Mouse (Mus musculus) midbrain, embryonic 12.5 days (tissue): Measurements from ENCODE around the gene Olfr1415. TPM values are rescaled to one million over a fixed set of nuclear protein-coding genes. Genes with fewer than 3 reads are reported as not detected.

Experiments used
- ATAC-seq: fragments of 200-750 bp; cut with Nextera tagmentation; 2 replicates; pipeline ENCODE4 v1.8.0; 2017; ENCODE audit warnings: low read depth, moderate TSS enrichment, moderate library complexity; ENCODE audit not compliant: low FRiP score
- H3K27ac ChIP-seq: fragments of 300-500 bp; sonication (generic); replicated peaks from 2 replicates; pipeline ENCODE4 v1.5.1; 2016; ENCODE audit warnings: mild to moderate bottlenecking
- H3K27me3 ChIP-seq: fragments of 300-500 bp; sonication (generic); 2 replicates; pipeline ENCODE4 v1.6.1; 2016; ENCODE audit warnings: mild to moderate bottlenecking
- H3K36me3 ChIP-seq: fragments of 300-500 bp; sonication (generic); 2 replicates; pipeline ENCODE4 v1.6.1; 2016
- H3K4me1 ChIP-seq: fragments of 300-500 bp; sonication (generic); 2 replicates; pipeline ENCODE4 v1.6.1; 2016
- H3K4me2 ChIP-seq: fragments of 300-500 bp; sonication (generic); replicated peaks from 2 replicates; pipeline ENCODE4 v1.6.1; 2016; ENCODE audit warnings: mild to moderate bottlenecking, moderate library complexity
- H3K4me3 ChIP-seq: fragments of 300-500 bp; sonication (generic); 2 replicates; pipeline ENCODE4 v1.5.1; 2016; ENCODE audit warnings: mild to moderate bottlenecking
- H3K9ac ChIP-seq: fragments of 300-500 bp; sonication (generic); replicated peaks from 2 replicates; pipeline ENCODE4 v1.6.1; 2016; ENCODE audit warnings: mild to moderate bottlenecking, moderate library complexity
- H3K9me3 ChIP-seq: fragments of 300-500 bp; sonication (generic); 2 replicates; pipeline ENCODE4 v1.6.1; 2016; ENCODE audit warnings: mild to moderate bottlenecking
- WGBS: fragments of 180-500 bp; shearing (Covaris S2); methylation state at CpG from one replicate; pipeline ENCODE4 v1.1.7; 2016; 5-methylcytosine and 5-hydroxymethylcytosine counted together
- microRNA-seq: library from miRNA; unstranded; fragments of <30 nt; microRNA quantifications from one replicate; pipeline ENCODE4, GENCODE M21; 2017
- polyA plus RNA-seq: library from polyadenylated mRNA; unstranded; fragments of >200 nt; fragmentation: Nextera tagmentation; extraction: Ambion mirVana; gene quantifications from 2 replicates; pipeline ENCODE4 v1.2.1, GENCODE M21; 2016

Gene Olfr1415
- polyA plus RNA-seq, 1 experiment from 2014 or later, result not detected

DNA sequence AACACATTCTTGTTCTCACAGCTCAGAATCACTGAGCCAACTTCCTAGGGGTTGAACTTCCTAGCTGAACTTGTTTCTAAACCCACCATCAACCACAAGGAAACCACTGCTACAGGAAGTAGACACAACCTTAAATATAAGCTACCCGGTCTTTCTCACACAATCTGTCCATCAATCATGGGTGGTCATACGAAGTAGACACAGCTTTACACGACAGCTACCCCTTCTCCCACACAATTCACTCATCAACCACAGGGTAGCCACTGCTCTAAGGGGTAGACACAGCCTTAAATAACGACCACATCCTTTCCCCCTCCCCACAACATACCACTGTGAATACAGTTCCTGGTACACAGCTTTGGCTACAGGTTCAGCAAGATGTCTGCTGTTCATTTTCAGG, 27.0 kb downstream of the Olfr1415 start:
- H3K4me1 ChIP-seq, result peaks cover 9% of the 10 kb centered on the region
- no peak for ATAC-seq
- no peak overlapping the region for H3K27ac ChIP-seq
- no peak overlapping the region for H3K4me2 ChIP-seq
- no peak overlapping the region for H3K4me3 ChIP-seq
- no peaks in the 10 kb centered on the region for H3K9me3 ChIP-seq
- 86% methylated on average over 4 of the region's 4 CpGs for WGBS
- peaks cover 67% of the 10 kb centered on the region for H3K36me3 ChIP-seq
- H3K27me3 ChIP-seq, result no peaks in the 10 kb centered on the region
- no peak overlapping the region for H3K9ac ChIP-seq

DNA sequence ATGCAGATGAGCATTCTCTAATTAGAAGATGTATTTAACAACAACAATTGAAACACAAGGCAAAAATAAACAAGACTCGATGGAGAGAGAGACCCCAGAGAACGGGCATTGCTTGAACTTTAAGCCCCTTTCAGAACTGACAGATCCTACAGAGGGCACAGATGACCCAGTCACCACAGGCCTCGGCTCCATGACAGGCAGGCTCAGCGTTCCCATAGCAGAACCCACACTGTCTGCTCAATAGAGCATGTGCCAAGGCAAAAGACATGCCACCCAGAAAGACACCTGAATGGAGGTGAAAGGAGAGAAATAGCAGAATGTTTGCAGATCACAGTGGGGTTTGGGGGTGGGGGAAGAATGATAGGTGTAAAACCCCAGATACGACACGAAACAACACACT, 37.5 kb downstream of the Olfr1415 start:
- Histone ChIP-seq H3K36me3 (peaks cover 84% of the 10 kb centered on the region), H3K9me3 (no peaks in the 10 kb centered on the region)

DNA sequence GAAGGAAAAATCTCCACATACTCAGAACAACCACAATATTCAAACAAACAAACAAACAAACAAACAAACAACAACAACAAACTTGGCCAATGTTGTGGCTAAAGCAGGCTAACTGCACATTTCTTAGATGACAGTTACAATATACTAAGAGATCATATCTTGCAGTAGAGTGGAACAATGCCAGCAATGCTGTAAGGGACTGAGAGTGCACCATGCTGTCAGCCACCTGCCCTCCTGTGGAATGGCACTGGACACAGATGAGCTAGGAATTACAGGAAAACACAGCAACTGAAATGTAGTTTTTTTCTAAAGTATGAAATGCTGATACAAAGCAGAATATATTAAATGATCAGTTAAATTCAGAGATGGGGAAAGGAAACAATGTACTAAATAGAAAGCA, 38.1 kb downstream of the Olfr1415 start:
- peaks cover 84% of the 10 kb centered on the region for H3K36me3 ChIP-seq
- H3K9ac ChIP-seq, result no peak overlapping the region
- H3K27me3 ChIP-seq, result no peaks in the 10 kb centered on the region
- no peaks in the 10 kb centered on the region for H3K4me1 ChIP-seq
- no peaks in the 10 kb centered on the region for H3K9me3 ChIP-seq
- H3K27ac ChIP-seq, result no peak overlapping the region
- no peak overlapping the region for H3K4me2 ChIP-seq
- no peak overlapping the region for H3K4me3 ChIP-seq
- ATAC-seq, result no peak

More for the DNA sequence above, 37.5 kb downstream of the Olfr1415 start:
- Histone ChIP-seq H3K4me2 (no peak overlapping the region), H3K4me3 (no peak overlapping the region), H3K27me3 (no peaks in the 10 kb centered on the region), H3K9ac (no peak overlapping the region), H3K4me1 (no peaks in the 10 kb centered on the region), H3K27ac (no peak overlapping the region)
- 92% methylated on average over 6 of the region's 6 CpGs for WGBS
- ATAC-seq, result no peak

DNA sequence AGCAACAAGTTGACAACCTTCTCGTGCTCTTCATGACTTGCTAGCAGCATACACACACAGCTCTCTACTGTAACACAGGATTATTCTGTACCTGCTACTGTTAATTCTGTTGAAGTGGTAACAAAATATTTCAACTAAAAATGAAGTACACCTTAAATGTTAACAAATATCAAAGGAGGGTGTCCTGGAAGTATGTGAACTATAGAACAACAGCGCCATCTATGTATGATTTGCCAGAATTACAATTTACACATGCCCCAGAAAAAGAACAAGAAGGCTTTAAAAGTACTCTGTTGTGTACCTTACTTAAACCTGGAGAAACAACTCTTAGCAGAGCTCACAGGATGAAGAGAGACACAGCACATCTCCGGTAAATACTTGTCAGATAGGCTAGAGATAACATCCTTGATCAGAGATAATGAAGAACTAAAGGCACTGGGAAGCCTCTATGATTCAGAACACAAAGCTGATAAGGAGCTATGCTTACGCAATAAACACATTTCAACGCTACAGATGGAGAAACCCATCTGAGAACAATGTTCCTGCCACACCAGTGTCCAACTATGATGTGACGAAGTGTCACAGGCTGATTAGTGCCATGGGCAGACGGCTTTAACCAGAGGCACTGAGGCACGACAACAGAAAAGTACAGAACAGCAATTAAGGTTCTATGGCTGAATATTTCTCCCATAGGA, 42.0 kb downstream of the Olfr1415 start:
- Histone ChIP-seq H3K36me3 (peaks cover 83% of the 10 kb centered on the region), H3K4me2 (no peak overlapping the region), H3K9me3 (no peaks in the 10 kb centered on the region), H3K4me1 (no peaks in the 10 kb centered on the region), H3K27ac (no peak overlapping the region), H3K27me3 (no peaks in the 10 kb centered on the region), H3K9ac (no peak overlapping the region), H3K4me3 (no peak overlapping the region)
- ATAC-seq, result no peak
- 75% methylated on average over 8 of the region's 8 CpGs for WGBS

DNA sequence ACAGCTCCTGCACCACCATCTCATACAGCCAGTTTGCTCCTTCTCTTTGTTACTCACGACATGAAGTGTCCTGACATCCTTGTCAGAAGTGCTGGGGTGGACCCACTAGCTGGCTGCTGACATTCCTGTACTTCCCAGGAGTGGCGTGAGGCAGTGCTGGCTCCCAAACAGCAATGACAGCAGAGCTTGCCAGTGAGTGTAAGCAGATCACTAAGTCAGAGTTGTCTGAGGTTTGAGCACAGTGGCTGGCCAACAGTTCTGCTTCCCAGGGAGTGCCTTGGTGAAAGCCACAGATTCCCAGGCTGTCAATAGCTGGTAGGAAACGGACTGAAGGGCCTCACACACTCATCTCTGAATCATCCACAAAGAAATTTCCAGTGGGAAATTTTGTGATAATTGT, 47.6 kb downstream of the Olfr1415 start:
- no peaks in the 10 kb centered on the region for H3K27me3 ChIP-seq
- H3K36me3 ChIP-seq, result peaks cover 91% of the 10 kb centered on the region
- no peaks in the 10 kb centered on the region for H3K4me1 ChIP-seq
- H3K27ac ChIP-seq, result no peak overlapping the region
- no peak overlapping the region for H3K9ac ChIP-seq
- no peak for ATAC-seq
- H3K9me3 ChIP-seq, result no peaks in the 10 kb centered on the region
- WGBS, result 84% methylated on average over 3 of the region's 3 CpGs
- no peak overlapping the region for H3K4me3 ChIP-seq
- H3K4me2 ChIP-seq, result no peak overlapping the region

DNA sequence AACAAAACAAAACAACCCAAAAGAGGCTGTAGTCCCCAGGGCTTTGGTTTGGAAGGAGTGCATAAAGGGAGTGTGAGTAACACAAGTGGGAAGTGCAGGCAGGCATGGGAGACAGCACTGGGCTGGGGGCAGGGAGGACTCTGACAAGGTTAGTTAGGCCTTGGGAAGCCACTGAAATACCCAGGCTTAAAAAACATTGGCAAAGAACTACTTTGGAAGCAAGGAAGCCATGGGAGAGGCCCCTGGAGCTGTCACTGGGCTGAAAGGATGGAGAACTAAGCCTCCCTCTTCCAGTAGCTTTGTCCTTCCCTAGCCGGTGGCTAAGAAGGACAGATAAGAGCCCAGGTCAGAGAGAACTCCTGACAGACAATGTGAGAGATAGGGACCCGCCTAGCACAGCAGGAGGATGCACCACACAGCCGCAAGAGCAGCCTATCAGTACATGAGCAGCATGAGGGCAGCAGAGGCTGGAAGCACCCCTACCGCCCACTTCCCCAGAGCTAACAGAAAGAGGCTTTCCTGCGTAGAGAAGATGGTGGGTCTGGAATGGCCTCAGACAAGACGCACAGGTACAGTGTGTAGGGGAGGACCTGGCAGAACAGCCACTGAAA, 54.3 kb downstream of the Olfr1415 start:
- no peak overlapping the region for H3K4me2 ChIP-seq
- H3K27ac ChIP-seq, result no peak overlapping the region
- no peak overlapping the region for H3K4me3 ChIP-seq
- no peak overlapping the region for H3K9ac ChIP-seq
- peaks cover 68% of the 10 kb centered on the region for H3K36me3 ChIP-seq
- WGBS, result 66% methylated on average over 6 of the region's 6 CpGs
- peaks cover 15% of the 10 kb centered on the region for H3K4me1 ChIP-seq
- no peaks in the 10 kb centered on the region for H3K9me3 ChIP-seq
- no peak for ATAC-seq
- no peaks in the 10 kb centered on the region for H3K27me3 ChIP-seq

DNA sequence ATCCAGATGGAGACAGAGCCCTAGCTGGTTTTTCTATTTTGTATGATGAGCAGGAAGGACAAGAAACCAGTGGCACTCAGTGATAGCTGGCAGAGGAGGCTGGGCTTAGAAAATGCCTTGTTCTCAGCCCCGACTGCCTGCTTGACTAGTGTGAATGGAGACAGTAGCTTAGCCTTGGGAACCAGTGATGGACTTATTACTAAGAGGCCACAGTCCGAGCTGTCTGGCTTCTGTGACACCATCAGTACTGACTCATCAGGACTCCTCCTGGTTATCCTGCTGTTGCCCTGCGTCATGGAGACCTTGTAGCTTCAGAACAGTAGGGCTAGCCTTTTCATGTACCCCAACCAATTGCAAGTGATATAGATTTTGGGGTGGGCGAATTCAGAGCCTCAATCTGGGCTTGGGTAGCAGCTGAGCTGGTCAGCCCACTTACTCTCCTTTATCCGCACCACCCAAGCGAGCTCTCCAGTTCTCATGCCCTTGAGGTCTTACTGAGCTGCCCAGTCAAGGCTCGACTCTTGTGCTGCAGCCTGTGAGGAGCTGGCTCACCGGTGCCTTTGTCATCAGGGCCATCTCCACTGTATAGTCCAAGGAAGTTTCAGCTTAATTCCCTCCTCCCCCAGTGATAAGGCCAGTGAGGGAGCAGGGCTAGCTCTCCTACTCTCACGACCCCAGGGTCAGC, 55.7 kb downstream of the Olfr1415 start:
- no peak overlapping the region for H3K4me3 ChIP-seq
- H3K27ac ChIP-seq, result no peak overlapping the region
- no peak overlapping the region for H3K4me2 ChIP-seq
- WGBS, result 89% methylated on average over 9 of the region's 9 CpGs
- H3K4me1 ChIP-seq, result peaks cover 15% of the 10 kb centered on the region
- H3K27me3 ChIP-seq, result no peaks in the 10 kb centered on the region
- ATAC-seq, result no peak
- H3K9me3 ChIP-seq, result no peaks in the 10 kb centered on the region
- H3K9ac ChIP-seq, result no peak overlapping the region
- H3K36me3 ChIP-seq, result peaks cover 58% of the 10 kb centered on the region

Small RNA genes within 50 kb of the gene (microRNA-seq; reads per million reads assigned to microRNA genes)
- 5.6 reads per million, percentile 20 among the genes with 10 or more reads in this experiment for gene Mir6900

Other genes starting within 250 kb of the Olfr1415 start
- 225 and 246 TPM in 2 replicates for gene Ndufa10, start 22.2 kb downstream of the Olfr1415 start, polyA plus RNA-seq
- gene Olfr1416, start 11.0 kb downstream of the Olfr1415 start, polyA plus RNA-seq, result not detected in 2 replicates
- not detected in 2 replicates for gene Olfr1414, start 22.6 kb upstream of the Olfr1415 start, polyA plus RNA-seq
- not detected in 2 replicates for gene Olfr1413, start 75.2 kb upstream of the Olfr1415 start, polyA plus RNA-seq
- gene Olfr1412, start 89.7 kb upstream of the Olfr1415 start, polyA plus RNA-seq, result not detected in 2 replicates
- gene Olfr1411, start 98.3 kb upstream of the Olfr1415 start, polyA plus RNA-seq, result not detected in 2 replicates
- gene Olfr1410, start 109.7 kb upstream of the Olfr1415 start, polyA plus RNA-seq, result not detected in 2 replicates
- gene Olfr12, start 121.7 kb upstream of the Olfr1415 start, polyA plus RNA-seq, result 0.10 TPM in 1 of 2 replicates, not detected in the other
- 389 and 410 TPM in 2 replicates for gene Cops9, start 145.9 kb upstream of the Olfr1415 start, polyA plus RNA-seq
- gene Otos, start 152.7 kb upstream of the Olfr1415 start, polyA plus RNA-seq, result not detected in 2 replicates